Mouse (Mus musculus): ENCODE measurements at regions not wholly inside any gene's neighbourhood (a gene's known extent, or its start where the extent isn't known, plus 50 kb on each side); places are given as distances from the start of the nearest gene placed in this dataset.

DNA sequence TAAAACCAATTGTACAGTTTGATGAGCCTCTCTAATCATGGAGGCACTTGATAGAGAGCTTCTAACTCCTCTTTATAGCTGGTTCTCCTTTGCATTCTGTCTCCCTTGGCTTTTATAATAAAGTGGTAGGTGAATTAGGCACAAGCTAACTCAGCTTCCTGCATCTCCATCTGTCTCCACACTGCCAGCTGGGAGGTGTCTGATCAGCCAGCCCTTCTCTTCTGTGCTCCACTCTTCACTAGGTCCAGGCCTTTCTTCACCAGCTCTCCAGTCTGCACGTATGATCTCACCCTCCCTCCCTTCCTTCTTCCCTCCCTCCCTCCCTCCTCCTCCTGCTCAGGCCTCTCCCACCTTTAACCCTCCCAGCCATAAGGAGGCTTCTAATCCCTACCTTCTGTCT, 136.2 kb downstream of the Rchy1 start:
- ATAC-seq (ENCODE audit: low TSS enrichment) = peak; percentile 95

DNA sequence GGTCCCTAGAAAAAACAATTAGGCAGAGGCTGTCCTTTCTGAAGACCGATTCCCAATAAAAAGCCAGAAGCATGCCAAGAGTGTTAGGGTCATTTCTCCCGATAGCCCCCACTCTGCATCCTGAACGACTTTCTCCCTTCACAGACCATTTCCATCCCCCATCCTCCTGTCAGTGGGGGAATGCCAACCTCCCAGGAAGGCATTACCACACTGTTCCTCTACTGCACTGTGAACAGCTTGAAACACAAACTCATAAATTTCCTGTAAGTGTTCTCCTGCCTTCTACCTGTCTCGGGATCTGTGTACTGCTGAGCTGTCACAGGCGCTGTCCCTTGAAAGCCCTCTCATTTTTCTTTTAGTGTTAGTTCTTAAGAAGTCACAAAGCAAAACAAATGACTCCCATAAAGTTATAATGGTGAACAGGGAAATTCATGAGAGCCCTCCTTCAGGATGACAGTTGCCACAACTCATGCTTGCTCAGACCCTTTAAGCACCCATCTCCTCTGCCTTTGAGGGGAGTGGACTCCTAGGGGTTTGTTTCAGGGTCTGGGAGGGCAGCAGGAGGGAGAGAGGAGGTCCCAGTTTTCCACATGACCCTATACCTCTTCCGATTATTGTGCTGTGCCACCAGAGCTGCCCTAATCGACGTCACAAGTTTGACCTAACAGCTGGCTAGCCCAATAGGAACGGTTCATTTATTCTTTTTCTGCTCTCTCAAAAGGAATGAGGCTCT, 139.9 kb downstream of the Rchy1 start:
- no peak for ATAC-seq (ENCODE audit: low TSS enrichment)

DNA sequence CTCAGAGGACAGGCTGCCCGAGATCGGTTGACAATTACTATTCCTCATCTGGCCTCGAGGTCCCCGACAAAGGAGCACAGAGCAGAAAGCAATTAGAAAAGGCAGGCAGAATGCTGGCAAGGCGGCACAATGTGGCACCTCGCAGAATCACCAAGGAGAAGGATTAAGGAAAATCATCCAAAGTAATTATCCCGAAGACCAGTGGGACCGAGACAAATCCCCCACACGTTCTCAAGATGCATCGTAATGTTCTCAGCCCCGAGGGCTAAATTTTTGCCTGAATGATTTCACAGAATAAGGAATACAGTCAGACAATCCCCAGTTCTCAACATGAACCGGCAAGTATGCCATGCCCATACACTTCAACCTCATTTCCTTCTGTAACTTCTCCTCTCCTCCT, 144.1 kb downstream of the Rchy1 start:
- no peak for ATAC-seq (ENCODE audit: low TSS enrichment)

DNA sequence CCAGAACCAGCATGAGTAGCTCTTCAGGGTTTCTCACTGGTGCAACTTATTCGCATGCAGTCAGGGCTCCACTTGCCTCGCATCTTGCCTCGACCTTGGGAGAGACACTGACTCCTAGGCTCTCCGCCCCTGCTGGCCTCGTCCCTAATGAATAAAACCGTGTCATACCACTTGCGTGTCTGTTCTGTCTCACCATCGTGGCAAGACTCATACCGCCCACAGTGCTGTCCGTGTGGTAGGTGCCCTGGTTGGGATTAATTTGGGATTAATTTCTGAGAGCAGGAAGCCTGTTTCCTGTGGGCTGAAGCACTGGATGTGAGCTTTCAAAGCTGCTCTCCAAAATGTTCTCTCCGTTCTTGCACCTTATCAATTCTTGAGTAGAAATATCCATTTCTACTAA, 144.7 kb downstream of the Rchy1 start:
- ATAC-seq (ENCODE audit: low TSS enrichment) = no peak

DNA sequence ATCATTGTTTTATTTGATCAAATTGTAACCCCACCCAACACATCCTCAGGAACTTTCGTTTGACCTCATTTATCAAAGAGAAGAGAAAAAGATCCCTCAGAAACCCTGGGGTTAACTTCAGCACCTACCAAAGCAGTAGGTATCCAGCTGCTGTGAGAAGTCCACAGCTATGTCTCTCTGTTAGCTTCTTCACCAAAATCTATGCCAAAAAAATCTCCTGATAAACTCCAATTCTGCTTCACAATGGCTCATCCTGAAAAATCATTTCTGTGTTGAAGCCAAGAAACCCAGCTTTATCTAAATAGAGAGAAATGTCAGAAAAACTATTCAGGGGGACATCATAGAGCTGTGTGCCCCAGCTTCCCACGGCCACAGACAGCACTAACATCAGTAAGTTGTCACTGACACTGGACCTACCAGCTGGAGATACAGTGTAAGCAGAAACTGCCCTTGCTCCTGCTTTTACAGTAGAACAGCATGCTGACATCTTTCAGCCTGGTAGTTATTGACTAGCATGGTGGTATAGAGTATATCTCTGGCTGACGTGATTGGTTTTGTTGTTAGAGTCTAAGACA, 146.4 kb downstream of the Rchy1 start:
- no peak for ATAC-seq (ENCODE audit: low TSS enrichment)

DNA sequence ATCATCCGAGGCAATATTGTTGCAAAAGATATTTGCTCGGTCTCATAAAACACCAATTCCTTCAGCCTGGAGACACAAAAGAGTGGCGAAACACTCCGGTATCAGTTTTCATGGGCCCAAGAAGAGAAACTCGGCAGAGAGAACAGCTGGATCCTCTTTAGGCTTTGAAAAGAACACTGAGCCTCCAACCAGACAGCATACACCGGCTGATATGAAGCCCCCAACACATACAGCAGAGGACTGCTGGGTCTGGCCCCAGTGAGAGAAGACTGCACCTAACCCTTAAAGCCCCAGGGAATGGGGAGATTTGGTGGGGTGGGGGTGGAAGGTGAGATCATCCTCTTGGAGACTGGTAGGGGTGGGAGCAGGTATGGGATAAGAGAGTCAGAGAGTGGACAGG, 147.9 kb downstream of the Rchy1 start:
- no peak for ATAC-seq (ENCODE audit: low TSS enrichment)

DNA sequence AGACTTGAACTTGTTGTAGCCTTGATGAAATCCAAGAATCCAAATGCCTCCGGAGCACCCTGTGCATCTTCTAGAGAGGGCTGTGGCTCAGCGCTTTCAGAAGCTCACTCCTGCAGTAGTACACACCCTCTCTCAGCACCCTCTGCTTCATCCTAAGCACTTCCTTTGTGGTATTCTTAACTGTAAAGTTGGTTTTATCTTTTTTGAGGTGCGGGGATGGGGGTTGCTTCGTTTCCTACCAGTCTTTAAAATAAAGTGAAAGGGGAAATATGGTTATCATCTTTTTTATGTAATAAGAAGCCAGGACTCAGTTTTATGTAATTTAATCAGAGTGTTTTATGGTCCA, 148.5 kb downstream of the Rchy1 start:
- no peak for ATAC-seq (ENCODE audit: low TSS enrichment)

DNA sequence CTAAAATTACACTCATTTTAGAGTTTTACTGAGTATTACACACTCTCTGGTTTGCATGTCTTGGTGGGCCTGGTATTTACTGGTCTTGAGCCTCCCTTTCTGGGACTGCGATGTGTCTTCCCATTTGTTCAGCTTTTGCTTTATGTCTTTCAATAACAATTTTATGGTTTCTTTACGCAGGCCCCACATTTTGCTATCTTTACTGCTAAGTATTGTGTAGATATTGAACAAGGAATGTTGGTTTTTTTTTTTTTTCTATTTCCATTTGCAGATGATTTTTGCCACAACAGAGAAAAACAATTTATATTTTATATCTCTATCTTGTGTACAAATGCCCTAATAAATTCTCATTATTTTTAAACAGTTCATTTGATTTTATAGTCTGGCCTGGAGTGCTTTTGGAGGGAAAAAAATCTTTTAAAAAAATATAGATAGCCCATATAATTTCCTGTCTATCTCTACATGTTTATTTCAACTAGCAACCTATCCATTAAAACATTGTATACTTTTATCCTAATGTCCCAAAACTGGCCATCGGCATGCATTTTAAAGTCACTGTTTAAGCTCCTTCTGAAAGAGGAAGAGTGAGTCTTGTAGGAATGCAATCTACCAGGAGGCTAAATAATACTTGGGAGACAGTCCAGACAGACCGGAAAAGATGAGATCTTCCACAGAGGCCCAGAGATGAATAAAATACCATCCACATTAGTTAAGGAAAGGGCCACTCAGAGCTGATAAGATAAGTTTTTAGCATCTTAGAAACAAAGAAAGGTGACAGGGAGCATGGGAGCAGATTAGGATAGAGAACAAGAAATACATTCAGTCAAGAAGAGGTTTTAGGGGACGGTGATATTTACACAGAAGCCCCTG, 149.1 kb downstream of the Rchy1 start:
- ATAC-seq (ENCODE audit: low TSS enrichment) = no peak

DNA sequence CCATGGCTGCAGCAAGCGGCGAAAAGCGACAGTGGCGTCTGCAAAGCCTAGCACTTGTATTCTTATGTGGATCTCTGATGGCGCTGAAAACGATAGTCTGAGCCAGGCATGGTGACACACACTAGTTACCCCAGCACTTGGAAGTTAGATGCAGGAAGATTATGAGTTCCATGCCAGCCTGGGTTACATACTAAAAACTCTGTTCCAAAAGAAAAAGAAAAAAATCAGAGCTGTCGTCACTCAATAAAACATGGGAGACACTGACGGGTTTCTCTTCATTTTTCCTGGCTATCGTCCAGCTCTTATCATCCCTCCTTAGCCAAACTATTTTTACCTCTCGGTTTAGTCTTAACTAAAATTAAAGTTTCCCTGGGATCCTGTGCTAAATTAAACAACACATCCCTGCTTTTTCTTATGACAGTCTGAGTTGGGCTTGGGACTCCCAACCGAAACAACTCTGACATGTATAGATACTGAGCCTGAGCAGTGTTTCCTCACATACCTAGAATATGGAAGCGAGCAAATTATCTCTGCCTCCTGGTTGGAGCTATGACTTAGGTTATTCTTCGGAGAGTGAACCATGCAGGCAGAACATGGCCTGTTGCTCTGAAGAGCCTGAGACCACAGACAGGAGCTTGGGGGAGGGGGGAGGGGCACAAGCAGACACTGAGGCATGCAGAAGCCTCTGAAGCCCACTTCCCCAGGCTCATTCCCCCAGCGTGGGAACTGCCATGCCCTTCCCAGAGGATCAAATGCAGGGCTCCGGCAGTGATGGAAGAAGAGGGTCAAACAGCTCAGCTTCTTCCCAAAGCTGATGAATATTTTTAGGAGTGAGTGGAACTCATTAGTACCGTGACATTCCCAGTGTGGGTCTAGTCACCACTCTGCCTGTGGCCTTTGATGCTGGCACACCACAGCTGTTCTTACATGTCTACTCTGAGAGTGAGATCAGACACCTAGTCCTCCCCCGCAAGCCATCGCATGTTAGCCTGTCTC, 155.5 kb downstream of the Rchy1 start:
- peak; percentile 62 for ATAC-seq (ENCODE audit: low TSS enrichment)

DNA sequence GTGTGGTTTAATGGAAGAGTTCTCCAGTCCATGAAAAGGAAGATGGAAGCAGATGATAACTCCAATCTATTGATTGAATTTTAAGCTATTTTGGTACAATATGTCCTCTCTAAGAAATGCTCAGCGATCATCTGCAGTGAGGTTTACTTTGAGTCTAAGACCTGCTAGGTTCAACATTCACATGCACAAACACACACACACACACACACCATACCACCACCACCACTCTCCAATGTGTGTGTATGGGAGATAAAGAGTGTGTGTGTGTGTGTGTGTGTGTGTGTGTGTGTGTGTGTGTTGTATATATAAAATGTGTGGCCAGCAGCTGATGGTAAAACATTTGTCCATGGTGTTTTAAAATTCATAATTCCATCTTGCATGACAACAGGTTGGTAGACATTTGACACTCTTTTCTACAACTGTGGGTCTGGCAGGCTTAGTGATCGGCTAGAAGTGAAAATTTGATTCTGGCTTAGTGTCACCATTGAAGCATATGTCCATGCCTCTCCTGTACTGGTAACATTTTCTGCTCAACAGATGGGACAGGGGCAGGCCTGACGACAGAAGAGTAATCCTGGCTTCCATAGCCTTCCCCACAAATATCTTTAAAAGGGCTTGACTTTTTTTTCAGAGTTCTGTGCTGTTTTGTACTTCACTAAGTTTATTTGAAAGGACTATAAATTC, 161.4 kb downstream of the Rchy1 start:
- ATAC-seq (ENCODE audit: low TSS enrichment) = no peak

DNA sequence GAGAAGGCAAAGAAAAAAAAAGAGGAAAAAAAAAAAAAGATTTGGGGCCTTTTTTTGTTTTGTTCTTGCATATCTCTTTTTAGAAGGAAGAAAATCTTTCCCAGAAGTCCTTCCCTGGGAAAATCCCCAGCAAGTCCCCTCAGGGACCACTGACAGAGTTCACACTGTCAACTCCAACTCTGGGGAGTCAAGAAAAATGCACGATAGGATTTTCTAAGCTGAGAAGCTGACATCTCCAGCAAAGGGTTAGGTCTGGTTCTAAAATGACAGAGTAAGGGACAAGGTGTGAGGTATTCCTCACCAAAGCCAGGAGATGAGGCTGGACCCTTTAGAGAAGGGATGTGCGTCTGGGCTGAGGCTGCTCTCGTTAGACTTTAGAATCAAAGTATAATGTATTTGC, 165.5 kb downstream of the Rchy1 start:
- no peak for ATAC-seq (ENCODE audit: low TSS enrichment)

DNA sequence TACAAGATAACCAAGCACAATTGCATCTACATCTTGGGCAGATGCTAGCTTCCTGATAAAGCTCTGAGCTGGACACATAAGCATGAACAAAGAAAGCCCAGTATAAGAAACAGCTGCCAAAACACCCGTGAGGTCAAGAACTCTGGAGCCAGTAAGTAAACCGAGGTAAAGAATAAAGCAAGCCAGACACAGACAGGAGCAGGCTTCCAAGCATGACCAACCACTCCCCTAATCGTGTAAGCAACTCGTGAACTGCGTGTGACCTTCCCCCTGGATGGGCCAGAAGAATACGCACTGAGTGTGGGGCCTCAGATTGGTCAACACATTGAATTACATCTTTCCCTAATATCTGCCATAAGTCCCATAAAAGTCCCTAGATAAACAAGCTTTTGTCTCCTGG, 170.1 kb downstream of the Rchy1 start:
- ATAC-seq (ENCODE audit: low TSS enrichment) = no peak

DNA sequence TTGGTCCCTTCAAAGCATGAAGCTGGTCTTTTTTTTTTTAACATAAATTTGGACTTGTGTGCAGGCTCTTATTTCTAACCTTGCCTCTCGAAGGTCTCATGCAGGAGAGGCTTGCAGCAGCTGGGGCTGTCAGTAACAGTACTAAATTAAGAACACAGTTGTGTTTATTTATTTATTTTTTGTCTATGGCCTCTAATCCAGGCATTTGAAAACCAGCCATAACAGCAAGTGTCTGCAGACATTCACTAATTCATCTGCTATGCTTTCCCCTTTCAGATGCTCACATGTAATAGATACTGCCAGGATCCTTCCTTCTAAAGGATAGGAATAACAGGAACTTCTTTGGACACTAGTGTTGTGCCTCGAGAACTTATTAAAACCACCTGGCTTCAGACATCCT, 172.5 kb downstream of the Rchy1 start:
- no peak for ATAC-seq (ENCODE audit: low TSS enrichment)

DNA sequence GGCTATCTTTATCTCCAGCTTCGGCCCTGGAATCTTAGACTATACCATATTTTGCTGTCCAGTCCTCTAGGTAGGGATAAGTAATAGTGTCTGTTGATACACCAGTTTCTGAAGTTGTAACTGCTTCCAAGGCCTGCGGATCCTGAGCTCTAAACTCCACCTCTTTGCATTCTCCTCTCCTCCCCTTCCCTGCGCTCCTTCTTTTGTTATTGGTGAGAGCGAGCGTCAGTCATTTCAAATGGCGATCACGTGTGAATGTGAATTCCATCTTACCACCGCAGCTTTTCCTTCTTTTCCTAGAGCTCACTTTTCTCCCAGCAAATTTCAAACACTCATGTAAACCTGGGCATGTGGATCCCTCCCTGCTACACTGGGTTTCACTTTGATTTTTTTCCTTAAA, 178.9 kb downstream of the Rchy1 start:
- no peak for ATAC-seq (ENCODE audit: low TSS enrichment)

DNA sequence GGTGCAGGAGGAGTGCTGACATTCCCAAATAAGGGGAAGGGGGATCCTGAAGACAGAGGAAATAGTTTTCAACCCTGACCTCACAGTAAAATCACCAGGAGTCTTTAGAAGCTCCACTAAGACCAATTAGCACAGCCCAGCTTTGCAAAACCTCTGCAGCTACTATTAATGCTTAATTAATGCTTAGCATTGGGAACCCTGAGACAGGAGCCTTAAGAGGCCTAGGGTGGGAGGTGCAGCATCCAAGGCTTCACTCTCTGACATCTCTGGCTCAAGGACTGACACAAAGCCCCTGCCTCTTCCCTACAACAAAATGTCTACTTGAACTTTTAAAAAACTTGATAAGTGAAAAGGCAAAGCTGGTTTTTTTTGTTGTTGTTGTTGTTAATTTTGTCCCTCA, 185.9 kb downstream of the Rchy1 start:
- ATAC-seq (ENCODE audit: low TSS enrichment) = no peak

DNA sequence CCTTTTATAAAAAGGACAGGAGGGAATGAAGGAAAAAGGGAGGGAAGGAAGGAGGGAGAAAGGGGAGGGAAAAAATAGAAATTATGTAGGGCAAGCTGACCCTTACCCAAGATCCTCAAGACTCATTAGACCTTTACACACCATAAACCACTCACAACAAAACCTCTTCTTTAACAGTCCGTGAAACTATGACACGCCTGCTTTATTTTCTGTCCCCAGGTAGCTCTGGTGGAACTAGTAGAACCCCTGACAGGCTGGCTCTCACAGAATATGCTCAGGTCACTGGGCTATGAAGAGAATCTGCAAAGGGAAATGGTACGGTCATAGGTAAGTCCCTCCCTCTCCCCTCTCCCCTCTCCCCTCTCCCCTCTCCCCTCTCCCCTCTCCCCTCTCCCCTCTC, 188.8 kb downstream of the Rchy1 start:
- no peak for ATAC-seq (ENCODE audit: low TSS enrichment)

DNA sequence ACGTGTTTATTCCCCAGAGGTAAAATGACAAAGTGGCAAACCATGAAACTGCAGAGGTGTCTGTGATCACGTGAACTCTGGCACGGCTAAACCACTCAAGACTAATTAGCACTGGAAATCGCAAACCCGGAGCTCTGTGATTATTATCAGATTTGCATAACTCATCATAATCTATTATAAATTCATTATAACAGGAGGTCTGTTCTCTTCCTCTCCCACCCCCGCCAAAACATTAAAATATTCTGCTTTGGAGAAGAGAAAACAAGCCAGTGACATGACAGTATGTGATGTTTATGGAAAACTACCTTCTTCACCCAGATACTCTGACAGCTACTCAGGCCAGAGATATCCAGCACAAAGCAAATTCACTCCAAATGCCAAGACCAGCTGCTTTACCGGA, 195.0 kb downstream of the Rchy1 start:
- no peak for ATAC-seq (ENCODE audit: low TSS enrichment)

DNA sequence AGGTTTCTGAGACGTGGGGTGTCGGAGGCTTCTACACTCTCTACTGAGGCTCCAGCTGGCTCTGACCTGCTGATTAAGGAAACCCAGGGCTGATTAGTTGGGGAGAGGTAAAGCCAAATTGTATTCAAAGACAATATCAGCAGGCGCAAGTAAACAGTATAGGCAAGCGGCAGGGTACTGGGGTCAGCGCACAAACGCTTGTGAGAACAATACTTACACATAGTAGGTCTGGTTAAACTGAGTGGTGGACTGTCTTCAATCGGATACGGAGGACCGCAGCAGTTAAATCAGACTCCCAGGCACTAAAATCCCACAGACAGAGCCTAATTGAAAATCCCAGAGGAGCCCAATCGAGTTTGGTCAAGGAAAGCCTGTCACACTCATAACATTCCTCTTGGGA, 195.8 kb downstream of the Rchy1 start:
- ATAC-seq (ENCODE audit: low TSS enrichment) = no peak

DNA sequence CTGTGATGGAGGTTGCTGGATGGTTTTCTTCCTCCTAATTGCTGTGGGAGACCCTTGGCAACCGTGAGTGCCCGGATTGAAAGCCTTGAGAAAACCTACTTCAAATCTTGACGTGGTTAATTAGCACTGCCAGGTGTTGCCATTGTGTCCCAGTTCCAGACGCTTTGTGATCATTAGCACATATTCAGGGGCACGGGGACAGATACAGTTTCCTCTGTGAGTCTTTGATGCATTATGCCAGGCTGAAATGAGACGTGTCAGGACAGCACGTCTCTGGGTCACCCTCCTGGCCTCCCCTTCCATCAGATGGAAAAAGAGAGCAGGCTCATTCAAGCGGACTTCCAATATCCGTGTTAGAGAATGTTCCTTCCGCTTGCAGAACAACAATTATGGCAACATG, 198.2 kb downstream of the Rchy1 start:
- ATAC-seq (ENCODE audit: low TSS enrichment) = no peak

DNA sequence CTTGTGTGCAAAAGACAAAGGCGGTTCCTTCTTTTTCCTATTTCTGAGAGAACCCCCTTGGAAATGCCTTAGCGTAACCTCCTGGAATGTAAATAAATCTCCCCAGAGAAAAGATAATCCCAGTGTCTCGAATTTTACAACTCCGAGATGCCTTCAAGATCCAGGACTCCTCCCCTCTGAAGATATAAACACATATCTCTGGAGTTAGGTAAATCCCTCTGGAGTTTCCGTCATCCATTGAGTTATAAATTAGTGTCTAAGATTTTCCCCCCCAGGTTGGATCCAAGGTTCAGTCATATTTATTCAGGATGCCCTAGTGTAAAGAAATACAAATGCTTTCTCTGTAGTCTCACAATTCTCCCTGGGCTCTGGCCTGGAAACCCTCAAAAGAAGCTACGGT, 200.3 kb downstream of the Rchy1 start:
- no peak for ATAC-seq (ENCODE audit: low TSS enrichment)

DNA sequence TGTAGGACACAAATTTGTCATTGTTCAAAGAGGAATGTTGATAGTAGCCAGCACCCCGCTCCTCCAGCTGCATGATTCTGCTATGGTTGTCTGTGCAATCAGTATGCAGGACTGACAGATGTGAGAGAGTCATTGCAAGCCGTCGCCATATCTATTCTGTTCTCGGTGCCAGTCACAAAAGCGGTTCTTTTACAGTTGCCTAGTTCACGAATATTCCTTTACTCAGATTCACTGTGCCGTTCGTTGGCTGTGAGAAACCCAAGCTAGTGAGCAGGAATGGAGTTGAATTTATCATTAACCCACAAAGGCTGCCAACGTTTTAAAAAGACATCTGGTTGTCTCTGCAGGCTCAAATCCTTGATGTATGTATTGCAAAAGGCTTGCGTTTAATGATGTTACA, 206.9 kb downstream of the Rchy1 start:
- ATAC-seq (ENCODE audit: low TSS enrichment) = peak; percentile 74

All from frontal cortex, adult (tissue).